Mouse (Mus musculus) right cerebral cortex, postnatal 14 days (tissue): ENCODE results near the gene Tmem183a.

Source experiments
- DNase-seq: peaks from one replicate; pipeline ENCODE4 v3.0.0; 2022

Gene Tmem183a

DNA sequence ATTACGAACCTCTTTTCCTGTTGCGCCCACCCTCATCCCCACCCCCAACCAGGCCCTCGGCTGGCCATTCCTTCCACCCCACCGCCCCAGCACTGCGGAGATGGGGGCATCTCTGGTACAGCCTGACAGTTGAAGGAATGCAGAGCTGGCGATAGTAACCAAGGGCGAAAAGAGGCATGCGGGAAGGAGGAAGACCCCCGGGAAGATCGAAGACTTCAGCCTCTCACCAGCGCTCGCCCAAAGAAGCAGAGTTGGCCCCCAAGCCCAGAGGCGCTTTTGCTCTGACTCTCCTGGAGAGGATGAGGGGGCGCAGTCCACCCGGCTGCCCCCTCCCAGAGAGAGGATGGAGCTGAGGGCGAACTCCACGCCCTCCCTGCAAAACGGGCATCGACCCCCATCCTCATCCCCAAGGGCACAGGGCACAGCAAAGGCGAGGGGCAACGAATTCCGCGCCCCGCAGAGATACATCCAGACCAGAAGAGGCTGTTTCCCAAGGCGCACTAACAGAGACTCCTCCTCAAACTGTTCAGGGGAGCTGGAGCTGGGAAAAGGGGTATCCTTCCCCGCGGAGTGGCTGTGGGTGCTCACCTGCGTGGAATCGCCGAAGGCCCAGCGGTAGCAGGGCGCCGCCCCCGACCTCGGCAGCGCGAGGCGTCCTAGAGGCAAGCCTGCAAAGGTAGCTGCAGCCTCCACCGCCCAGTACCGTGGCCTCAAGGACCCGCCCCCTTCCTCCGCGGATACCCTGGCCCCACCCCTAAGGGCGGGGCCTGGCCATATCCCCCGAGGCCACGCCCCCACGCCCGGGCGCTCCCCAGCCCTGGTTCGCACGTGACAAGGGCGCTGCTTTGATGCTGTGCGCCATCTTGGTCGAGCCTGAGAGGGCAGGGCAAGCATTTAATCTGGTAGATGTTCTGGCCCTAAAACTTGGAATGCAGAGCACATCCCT lies 17.5 kb downstream of the Tmem183a start:
- peak; percentile 89 for DNase-seq

DNA sequence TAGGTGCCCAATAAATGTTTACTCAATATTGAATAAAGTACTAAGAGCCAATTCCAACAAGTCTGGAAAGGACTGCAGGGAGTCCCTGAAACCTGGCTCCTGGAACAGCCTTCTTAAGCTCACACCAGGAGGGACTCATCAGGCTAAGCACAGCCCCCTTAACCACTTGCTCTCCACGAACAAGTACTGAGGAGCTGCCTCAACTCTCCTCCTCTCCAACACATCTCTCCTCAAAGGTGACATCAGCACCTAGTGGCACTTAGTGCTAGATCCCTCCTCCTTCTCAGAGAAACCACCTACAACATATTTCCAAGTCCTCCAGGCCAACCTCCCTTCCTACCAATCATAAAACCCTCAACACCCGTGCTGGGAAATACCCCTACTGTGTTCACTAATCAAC lies 18.2 kb downstream of the Tmem183a start:
- no peak for DNase-seq

DNA sequence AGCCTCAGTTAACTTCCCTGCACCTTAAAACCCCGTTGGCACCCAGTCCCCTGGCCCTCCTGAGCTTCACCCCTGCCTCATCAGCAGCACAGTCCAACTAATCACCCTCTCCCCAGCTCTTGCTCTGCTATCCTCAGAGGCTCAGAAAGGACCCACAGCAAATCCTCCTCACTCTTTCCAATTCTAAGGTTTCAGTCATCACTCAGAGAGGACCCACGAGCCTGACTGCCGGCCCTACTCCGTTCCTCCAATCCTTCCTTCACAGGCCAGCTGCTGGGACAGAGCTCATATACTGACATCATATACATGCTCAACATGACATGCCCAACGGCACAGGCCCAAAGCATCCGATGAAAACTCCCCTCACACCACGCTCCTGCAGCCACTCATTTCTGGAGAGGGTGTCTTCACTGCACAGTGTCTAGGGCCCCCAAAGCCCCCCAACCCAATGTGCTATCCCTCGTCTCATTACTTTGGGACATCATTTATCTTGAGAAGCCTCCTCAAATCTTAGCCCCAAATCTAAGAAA lies 18.9 kb downstream of the Tmem183a start:
- no peak for DNase-seq

DNA sequence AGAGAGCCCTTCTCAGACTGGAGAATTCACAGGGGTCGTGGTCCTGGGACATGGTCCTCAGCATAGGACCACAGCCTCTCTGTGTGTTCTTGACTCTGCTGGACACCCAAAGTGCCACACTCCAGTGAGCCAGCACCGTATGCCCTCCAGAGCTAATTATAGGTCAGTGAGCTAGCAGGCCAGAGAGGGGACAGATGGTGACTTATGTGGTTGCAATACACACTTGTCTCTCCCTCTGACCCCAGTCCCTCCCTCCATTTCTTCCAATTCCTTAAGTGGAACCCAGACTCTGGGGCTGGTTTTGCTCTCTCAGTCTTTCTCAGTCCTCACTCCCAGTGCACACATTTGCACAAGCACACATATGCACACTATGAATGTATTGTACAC lies 19.5 kb downstream of the Tmem183a start:
- no peak for DNase-seq

DNA sequence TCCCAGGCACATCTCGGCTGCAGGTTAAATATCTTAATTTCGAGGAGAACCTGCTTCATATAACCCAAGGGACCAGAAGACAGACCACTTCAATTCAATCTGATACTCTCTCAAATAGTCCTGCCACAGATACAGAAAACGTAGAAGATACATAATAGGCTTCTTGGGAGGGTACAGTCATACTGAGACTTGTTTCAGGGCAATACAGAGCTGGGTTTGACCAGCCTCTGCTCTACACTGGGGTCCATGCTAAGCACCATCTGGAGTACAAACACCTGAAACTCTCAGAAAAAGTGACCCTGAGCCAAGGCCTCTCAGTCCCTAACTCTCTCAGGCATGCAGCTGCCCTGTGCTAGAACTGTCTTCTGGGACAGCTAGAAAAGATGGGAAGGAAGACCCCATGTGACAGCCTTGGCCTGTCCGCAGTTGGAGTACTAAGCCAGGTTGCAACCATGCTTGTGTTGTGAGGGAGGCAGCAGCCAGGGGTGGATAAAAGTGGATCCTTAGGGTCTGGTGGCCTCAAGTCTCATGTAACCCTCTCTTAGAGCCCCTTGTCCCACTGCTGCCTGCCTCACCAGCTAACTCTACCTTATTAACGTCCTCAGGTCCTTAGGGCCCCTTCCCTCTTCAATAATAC lies 20.0 kb downstream of the Tmem183a start:
- no peak for DNase-seq

DNA sequence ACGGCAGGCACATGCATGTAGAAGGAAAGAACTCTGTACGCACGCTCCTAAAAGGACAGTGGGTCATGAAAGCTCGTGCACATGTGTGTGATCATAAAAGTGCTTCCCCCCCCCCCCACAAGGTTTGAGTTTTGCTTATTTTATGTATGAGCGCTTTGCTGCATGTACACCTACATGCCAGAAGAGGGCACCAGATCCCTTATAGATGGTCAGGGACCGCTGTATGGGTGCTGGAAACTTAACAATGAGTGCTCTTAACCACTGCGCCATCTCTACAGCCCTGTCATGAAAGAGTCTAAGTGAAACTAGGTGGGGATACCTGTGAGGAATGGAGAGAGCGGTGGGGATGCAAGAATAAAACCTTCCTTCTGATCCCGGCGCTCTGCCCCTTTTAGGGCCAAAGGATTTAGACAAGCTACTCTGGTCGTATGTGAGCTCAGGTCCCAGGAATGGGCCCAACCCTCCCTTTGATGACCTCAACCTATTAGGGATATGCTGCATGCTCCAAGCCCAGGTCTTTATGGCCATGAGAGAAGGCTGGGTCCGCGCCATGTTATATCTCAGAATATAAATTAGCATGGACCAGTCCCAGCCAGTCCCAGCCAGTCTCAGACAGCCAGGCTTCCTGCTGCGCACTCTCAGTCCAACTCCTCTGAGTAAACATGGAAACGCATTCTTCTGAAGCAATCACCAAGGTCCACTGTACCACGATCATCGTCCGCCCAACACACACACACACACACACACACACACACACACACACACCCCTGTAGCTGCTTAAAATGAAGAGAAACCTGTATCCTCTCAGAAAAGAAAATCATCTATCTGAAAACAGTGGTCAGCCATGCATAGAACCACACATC lies 21.8 kb downstream of the Tmem183a start:
- DNase-seq, result no peak

DNA sequence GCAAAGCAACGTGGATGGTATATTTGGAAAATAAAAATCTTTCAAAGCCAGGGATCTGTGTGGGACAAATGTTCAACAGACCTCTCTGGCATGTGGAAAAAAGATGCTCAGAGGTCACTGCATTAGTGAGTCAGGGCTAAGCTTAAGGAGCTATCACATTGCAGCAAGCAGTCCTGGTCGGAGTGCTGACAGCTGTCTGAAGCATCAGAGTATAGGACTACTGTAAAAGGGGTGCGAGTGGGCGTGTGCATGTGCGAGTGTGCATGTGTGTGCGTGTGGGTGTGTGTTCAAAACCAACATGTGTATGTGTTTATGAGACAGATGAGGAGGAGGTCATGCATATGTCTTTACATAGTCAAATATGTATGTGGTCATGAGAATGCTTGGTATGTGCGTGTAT lies 22.6 kb downstream of the Tmem183a start:
- no peak for DNase-seq

DNA sequence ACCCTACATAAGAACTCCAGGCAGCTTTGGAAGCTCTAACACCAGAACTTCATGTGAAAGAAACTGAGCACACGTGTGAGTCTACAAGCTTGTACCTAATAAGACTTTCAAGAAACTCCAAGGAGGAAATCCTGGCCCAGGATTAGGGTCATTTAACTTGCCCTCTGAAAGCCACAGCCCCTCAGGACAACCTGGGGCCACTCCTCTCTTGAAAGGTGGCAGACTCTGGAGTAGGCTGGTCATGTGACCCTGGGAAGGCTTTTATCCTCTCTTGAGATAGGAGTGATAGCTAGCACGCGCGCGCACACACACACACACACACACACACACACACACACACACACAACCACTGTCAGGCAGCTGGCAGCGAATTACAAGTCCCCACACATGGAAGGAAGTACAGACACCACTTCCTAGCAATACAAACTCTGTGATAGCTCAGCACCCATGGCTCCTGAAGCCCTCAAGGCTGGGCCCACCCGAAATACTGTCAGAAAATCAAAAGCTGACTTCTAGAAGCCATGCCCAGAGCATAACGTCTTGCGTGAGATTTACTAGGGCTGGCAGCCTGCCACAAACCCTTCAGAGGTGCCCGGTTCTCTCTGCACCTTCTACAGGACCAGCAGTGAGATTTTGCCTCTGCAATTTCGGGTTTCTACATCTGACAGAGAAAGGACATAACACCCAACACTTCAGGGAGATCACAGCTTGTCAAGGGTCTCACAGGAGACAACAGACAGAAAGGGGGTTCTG lies 24.6 kb downstream of the Tmem183a start:
- no peak for DNase-seq

DNA sequence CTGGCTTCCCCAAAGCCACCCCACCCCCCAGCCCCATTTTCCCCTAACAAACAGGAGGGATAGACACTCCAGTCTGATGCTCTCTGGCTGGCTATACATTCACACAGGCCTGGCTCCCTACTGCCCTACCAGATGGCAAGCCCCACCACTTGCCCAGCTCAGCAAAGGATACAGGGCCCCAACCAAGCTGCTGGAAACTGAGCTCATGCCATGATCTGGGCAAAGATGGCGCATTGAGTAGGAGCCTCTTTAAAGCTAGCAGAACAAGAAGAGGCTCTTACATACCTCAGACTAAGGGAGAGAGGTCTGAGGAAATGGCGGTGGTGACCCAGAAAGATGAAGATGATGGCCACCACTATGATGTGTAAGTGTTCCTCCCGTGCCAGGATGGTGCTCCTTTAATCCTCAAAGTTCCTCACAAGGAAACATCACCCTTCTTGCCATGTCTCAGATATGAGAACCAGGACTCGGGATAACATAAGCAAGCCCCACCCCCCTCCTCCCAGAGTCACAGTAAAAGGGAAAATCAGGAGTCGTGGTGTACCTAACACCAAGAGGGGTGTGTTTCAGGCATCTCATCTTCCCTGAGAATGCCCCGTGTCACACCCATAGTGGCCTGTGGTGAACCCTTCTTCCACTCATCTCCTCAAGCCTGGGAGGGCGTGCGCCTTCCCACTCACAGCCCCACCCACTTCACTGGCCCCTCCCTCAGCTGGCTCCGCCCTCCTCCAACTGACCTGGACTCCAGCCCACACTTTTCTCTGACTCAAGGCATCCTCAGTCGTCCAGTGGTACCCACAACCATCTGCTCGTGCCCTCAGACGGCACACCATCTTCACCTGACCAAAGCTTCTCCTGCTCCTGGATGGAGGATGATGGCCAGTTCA lies 25.6 kb downstream of the Tmem183a start:
- no peak for DNase-seq

DNA sequence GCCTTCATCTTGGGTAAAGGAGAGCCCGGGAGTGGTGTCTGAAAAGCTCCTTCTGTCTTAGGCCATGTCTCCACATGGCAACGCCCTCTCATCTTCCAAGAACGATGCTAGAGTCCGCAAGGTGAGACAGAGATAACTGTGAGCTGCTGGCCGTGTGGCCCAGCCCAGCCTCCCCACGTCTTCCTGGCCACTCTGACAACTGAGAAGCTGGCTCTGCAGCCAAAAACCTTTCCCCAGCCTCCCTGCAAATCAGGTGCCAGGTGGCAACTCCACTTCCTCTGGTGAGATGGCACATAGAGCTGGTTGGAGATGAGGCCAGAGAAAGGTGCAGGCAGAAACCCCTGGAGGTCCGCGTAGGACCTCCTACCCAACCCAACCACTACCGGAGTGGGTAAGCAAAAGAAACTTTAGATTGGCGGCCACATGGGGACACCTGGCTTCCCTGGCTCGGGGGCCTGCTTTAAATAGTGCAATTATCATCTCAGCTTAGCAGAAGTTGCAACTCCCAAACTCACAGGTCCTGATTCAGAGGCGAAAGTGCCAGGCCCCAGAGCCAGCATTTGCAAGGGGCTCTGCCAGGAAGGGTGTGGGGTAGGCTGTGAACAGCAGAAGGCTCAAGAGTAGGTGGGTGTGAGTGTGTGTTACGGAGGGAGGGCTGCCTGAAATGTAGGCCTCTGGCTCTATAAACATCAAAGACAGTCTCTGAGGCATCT lies 26.4 kb downstream of the Tmem183a start:
- peak; percentile 57 for DNase-seq

DNA sequence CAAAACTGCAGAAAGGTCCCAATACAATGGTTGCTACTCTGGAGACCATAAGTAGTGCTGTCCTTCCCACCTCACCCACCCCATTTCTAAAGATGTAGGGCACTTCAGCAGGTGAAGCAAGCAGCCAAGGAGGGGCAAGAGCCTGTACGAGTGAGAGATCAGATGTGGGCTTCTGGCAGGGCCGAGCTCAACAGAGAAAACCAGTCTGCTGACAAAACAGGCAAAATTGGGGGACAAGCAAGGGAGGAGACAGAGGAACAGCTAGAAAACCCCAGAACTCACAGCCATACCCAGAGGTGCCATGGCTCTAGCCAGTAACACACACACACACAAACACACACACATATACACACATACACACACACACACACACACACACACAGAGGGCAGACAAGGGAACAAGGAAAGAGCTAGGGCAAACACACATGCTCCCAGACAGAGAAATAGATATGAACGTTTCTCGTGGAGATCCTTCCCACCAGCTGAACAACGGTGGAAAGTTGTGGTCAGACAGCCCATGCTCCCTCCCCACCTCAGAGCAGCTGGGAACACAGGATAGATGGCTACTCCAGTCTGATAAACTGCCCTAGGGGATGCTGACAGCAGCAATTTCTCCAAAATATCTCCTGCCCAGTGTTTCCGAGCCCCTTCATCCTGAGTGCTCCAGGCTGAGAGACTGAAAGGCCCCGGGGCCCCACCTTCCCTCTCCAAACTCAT lies 27.5 kb downstream of the Tmem183a start:
- no peak for DNase-seq

DNA sequence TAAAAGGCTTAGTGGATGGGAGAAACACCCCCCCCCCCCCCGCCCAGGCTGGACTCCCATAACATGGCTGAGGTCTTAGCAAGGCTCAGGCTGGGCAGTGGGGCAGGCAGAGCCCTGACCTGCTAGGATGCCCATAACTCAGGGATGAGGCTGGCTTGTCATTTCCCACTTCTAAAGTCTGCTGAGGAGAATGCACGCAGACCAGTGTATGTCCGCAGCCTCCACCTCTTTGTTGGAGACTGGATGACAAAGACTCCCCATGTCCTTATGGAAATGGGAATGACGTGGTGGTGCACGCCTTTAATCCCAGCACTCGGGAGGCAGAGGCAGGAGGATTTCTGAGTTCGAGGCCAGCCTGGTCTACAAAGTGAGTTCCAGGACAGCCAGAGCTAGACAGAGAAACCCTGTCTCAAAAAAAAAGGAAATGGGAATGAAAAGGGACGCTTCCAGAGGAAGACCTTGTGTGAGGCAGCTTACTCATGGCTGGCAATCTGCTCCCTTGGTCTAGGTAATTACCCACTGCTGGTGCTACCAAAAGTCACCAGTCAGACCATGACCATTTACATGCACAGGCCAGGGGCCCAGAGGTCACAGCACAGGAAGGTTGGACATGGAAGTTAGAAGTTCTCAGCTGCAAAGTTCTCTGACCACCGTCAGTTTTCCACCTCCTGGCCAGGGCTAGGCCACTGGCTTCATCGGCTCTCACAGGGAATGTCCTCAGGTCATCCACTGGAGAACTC lies 28.2 kb downstream of the Tmem183a start:
- DNase-seq, result no peak

DNA sequence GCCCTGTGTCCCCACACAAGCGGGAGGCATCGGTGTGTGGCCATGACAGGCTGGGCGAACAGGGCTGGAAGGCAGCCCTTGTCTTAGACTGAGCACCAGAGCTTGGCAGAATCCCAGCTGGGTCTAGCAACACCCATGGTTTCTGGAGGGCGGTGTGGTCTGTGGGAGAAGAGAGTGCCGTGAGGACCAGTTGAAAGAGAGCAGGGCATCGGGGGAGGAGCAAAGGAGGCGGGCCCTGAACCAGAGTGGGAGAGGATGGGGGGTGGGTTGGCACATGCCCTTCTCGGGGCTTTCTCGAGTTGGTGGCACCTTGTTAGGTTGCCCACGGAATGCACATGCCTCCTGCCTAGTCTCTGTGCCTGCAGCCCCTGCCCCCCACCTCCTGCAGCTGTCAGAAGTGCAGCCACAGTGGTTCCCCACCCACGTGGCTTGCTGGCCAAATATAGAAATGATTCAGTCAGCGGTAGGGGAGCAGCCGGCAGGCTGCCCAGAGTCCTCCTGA lies 29.0 kb downstream of the Tmem183a start, which contains the start of gene Ppfia4:
Gene Ppfia4, minus strand, starts transcription at position 159 of the 502 bp plus-strand sequence.
- peak; percentile 83 for DNase-seq

DNA sequence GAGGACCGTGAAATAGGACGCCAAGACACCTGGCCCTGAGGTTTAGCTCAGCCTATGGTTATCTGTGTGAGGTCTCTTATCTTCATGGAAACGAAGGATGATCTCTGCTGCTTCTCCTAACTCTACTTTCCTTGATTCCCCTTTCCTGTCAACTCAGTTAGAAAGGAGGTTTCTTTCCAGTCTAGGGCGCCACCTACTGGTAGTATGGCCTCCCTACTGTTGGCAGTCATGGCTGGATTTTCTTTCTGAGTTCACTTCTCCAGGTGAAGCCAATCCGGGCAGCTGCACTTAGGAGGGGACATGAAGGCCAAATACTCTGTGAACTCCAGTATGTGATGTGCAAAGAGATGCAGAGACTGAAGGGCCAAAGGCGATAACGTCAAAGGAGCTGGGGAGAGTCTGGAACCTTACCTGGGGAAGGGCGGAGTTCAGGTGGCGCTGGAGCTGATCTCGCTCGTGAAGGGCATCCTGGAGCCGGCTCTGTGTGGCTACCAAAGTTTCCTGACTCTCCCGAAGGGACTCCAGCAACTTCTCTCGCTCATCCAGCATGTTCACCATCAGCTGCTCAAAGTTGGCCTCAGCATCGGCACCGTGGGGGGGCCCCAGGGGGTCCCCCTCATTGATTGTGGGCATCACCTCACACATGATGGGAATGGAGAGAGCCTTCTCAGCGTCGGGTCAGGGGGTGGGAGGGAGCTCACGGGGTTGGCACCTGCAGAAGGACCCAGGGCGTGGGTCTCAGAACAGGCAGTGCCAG lies 29.7 kb downstream of the Tmem183a start:
- peak; percentile 86 for DNase-seq

DNA sequence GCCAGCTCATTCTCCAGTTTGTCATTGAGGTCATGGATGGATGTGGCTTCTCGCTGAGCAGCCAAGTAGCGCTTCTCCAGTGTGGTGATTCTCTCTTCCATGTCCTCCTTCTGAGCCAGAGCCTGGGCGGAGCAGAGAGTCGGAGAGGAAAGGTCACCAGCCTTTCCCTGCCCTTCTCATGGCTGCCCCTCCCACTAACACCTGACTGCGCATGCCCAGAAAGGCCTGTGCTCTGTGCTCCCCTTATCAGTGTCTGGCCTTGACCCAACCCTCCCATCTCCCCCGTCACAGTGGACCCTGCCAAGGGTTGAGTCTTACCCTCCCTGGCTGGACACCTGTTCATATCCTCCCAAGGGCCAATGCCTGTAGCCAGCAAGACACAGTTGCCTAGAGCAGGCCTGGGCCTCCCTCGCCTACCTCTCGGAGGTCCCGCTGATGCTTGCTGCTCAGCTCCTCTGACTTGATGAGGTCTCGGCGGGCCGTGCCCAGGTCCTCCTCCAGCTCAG lies 34.9 kb downstream of the Tmem183a start:
- no peak for DNase-seq

DNA sequence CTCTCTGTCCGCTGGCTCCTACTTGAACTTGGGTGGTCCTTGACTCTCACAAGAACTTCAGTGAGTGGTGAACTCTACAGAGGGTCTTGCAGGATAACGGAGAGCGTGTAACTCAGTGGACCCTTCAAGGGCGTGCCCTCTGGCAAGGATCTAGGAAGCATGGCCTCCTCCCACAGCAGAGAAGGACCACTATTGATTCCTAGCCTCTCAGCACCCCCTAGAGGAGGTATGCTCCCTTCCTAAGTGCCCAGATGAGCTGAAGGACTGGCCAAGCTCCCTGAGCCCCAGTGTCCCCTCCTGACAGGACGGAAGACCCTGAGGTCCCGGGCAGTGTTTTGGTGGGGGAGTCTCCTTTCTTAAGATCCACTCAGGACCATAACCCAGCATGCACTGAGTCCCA lies 39.2 kb downstream of the Tmem183a start:
- no peak for DNase-seq

DNA sequence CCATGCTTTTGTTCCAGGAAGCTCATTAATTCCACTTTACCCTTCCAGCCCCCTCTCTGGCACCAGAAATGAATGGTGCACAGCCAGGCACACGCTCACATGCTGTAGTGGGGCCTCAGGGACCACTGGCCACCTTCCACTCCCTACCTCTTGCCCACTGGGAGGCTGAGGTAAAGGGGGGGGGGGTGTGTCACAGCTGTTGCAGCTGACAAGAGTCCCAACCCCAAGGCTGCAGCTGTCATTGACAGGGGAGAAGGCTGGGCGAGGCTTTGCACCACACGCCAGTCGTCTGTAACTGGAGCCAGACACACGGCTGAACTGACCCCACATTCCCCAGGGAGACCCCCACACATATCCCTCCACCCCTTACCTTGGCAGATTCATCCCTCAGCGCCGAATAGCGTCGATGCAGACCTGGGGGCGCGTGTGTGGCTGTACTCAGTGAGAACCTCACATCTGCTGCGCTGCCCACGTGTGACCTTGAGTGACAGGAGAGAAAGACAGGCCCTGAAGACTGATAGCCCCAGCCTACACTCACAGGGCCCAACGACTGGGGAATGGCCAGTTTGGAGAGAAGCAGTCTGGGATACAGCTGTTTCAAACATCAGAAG lies 41.0 kb downstream of the Tmem183a start:
- DNase-seq, result no peak
